Mouse (Mus musculus): ENCODE data around the gene Gfi1b.

The Gfi1b gene

GRCm38 (mm10) chr2:28621111-28621510, 671 bp downstream of the Gfi1b start:
- DNase-seq = no peak

DNA sequence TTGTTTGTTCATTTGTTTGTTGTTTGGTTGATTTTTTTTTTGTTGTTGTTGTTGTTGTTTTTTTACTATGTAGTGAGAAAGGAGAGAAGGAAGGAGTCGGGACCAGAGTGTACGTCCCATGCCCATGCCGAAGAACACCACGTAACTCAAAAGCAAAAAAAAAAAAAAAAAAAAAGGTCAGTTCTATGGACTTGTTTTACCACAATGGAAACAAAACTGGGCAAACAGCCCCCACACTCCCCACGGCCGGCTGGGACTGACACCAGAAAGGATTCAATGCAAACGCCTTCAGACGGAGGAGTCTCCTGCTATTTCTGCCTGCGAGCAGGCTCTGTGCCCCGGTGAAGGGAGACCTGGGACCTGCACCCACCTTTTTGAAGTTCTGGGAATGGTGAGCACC, 1.3 kb downstream of the Gfi1b start:
- no peak for DNase-seq

- DNase-seq = no peak
Measured at GRCm38 (mm10) chr2:28619369-28619768, 2.4 kb downstream of the Gfi1b start.

GRCm38 (mm10) chr2:28618777-28619336, 2.9 kb downstream of the Gfi1b start:
- DNase-seq = no peak

DNA sequence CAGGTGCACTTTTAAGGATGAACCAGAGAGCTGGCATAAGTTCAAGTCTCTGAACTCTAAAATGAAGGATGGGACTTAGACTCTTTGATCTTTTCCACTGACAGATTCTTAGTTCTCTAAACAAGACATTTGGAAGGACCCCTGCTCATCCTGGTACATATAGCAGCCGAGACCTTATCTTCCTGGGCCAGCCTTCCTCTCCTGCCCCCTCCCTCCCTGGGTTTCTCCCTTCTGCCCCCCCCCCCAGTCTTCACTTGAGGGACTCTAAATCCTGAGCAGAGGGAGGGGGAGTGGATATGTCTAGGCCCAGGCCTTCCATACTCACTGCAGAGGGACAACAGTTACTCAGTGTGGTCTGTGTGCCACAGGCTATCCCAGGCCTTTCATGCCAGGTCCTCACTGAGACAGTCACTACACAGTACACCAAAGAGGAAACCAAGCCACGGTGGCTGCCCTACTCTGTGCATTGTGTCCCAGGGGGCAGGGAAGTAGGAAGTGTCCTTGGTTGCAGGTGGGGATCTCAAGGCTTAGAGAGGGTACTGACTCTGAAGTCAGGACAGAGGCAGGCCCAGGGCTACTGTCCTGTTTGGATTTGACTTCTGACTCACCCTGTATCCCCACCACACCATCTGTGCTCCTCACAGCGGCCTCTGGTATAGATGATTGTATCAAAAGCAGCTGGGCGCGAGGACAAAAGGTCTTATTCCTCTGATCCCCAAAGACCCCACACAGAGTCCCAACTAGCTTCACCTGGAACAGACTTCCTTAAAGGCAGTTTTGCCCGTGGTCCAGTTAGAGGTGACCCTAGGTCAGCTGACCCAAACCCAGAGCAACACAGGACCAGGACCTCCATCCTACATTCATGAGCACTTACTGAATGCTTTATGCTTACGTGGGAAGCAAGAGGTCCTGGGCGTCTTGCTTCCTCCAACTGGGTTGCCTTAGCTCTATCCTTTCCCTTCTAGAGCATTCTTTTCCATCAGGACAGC, 4.0 kb downstream of the Gfi1b start:
- DNase-seq = no peak

DNA sequence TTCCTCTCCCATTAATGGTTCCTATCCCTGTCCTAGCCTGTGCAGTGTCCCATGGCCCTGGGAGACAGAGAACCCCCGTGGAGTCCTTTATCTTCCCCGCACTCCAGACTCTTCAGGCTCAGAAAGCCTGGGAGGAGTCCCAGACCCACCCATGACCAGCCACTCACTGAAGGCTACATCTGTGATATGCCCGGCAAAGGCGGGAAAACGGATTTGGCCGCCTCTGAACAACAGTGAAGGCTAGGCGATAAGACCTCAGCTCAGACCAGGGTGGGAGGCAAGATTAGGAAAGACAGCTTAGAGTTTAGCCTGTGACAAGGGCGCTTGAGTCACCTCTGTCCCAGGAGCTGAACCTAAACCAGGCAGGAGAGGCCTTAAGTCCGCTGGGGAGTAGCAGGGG, 4.9 kb downstream of the Gfi1b start:
- no peak for DNase-seq

DNA sequence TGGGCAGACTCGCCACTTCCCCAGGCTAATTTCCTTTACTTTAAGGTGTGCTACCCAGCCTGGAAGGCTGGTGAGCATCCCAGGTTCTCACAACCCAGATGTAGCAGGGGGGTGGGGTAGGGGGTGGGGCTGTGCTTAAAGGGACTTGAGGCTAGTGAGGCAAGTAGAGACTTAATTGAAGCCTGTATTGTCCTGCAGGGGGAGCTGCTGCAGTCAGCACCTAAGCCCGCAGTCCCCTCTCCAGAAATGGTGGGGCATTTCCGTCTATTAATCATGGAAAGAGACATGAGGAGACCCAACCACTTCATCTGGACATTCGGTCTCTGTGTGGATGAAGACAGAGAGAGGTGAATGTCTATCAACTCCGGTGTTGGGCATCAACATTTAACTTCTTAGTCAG, 5.4 kb downstream of the Gfi1b start:
- no peak for DNase-seq

GRCm38 (mm10) chr2:28613599-28613998, 8.2 kb downstream of the Gfi1b start:
- DNase-seq = no peak

GRCm38 (mm10) chr2:28612436-28613063, 9.2 kb downstream of the Gfi1b start:
- DNase-seq = no peak

GRCm38 (mm10) chr2:28611407-28611787, 10.4 kb downstream of the Gfi1b start:
- no peak for DNase-seq

GRCm38 (mm10) chr2:28610716-28611406, 10.9 kb downstream of the Gfi1b start:
- DNase-seq = peak; percentile 27 to 34

DNA sequence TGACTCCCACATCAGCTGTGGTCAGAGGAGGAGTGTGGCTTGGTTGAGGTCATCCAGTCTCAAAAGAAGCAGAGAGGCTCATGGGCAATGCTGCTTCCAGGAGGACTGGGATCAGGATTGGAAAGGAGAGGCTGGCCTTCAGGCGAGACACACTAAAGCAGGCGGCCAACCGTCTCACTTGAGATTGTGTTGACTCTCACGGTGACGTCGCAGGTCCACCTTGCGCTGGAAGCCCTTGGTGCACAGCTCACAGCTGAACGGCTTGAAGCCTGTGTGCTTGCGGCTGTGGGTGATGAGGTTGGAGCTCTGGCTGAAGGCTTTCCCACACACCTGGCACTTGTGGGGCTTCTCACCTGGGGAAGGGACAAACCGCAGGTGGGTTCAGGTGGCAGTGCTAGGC, 11.9 kb downstream of the Gfi1b start:
- DNase-seq = no peak

GRCm38 (mm10) chr2:28607341-28608165, 14.2 kb downstream of the Gfi1b start:
- no peak for DNase-seq

GRCm38 (mm10) chr2:28606601-28607340, 15.0 kb downstream of the Gfi1b start:
- DNase-seq = no peak

DNA sequence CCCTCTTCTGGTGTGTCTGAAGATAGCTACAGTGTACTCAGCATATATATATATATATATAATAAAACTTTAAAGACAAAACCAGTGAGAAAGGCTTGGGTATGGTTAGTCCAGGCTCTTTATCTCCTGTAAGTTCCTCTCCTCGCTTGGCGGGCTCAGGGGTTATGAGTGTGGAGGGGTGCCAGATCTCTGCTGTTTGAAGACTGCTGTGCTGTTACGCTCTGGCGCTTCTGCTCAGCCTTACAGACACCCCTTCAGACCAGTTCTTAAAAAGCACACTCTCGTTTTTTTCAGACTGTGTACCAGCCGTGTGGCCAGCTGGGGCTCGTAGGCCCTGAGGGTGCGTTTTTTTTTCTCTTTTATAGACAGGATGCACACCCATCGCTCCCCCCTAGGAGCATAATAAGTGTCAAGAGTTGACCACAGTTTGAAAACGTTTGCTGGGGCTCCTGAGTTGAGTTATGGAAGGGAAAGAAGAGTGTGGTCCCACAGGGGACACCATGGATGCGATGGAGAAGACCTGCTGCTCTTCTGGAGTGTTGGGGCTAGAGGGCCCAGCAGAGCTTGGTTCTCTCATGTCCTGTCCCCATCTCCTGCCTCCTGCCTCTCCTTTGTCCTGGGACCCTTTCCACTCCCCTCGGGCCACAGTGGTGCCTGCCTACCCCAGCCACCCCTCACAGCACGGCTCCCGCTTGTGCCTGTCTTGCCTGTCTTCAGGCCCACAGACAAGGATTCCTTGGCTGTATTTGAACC, 15.8 kb downstream of the Gfi1b start:
- no peak for DNase-seq

- no peak for DNase-seq
Measured at GRCm38 (mm10) chr2:28603542-28603941, 18.2 kb downstream of the Gfi1b start.

GRCm38 (mm10) chr2:28601720-28602590, 19.8 kb downstream of the Gfi1b start:
- DNase-seq = no peak

- no peak for DNase-seq
Measured at GRCm38 (mm10) chr2:28599569-28599900, 22.2 kb downstream of the Gfi1b start.

DNA sequence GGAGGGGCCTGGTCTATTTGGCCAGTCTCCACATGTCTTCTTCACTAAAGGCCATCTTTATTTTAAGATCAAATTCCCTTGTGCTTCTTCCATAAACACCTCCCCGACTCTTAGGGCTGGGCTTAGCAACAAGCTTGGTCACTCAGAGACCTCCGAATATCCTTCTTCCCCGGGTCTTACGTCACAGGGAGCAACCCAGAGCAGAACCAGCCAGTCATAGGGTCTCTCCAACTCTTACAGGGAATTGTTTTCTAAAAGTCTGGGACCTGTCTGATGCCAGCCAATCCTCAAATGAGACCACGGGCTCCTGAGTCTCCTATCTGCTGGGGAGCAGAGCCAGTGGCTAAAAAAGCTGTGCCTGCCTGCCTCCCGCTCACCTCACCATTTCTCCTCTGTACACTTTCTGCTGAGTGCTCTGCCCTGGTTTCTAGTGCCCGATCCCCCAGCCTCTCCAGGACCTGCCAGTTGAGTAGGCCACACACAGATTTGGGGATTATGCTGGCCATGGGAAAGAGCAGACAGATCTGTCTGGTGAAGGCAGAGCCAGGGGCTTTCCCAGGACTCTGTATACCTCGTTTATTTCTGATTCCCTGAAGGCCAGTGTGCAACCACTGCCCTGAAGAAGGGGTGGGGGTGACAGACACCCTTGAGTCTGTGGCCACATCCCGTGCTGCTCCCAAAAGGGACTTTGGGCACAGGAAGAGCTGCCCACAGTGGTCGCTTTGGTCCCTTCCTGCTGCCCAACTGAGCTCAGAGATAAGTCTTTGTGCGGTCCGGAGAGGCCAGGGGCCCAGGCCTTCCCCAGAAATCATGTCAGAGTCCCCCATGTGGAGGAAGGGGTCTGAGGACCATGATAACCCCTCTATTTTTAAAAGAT, 22.9 kb downstream of the Gfi1b start:
- DNase-seq = no peak

Measured in cerebellum, adult 18-20 months (tissue).